Mouse (Mus musculus): ENCODE measurements around the gene March10.
A peak's percentile ranks its signal among the peaks of the same experiment; 100 is the strongest.

Gene March10

DNA sequence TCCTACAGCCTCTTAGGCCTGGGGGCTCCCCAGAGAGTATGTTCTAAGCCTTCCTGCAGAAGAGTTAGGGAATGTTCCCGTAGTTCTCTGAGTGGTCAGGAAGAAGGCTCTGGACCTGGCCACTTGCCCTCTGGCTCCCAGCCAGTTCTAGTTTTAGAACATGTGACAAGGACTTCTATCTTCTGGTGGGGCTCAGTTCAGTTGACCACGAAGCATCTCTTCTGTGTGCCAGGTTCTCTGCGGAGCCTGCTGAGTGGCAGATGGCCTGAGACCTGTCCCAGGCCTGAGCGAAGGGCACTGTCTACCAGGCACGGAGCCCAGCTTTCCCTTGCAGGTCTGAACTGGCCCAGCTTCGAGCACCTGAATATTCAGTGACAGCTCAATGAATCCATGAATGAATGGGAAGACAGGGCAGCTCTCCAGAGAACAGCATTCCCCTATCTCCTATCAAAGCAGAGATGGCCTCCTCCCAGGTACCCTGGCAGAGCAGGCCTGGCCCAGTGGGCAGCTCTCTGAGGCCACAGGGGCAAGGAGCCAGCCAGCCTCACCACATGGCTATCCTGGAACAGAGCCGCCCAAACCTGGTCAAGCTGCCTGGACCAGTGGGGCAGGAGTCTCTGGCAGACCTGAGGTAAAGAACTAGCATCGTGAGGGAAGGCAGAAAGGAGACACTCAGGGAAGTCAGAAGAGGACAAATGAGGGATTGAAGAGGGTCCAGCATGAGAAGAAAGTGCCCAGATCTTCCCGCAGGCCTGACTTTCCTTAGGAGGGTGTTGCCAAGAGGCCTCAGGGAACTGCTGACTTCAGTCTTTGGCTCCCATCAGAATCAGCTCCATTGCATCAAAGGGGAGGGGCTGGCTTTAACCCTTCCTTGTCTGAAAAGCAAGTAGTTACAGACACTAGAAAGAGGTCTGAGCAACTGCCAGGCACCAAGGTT is 103.3 kb downstream of the March10 start:
- no peak for DNase-seq (ENCODE audit: low read depth, low spot score)

DNA sequence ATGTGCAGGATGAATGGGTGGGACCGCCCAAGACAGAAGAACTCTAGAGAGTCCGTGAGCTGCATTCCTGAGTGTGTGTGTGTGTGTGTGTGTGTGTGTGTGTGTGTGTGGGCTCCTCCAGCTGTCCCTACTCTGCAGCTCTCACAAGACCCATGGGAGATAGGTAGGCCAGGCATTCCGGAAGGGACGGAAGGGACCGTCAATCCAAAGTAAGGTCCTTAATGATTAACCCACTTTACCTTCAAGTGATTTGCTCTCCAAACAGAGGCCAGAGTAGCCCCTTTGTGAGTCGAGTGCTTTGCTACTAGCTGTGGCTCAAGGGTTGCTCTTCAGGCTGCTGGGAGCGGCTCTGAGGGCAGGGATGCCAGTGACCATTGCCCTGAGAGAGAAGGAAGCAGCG is 104.4 kb downstream of the March10 start:
- DNase-seq (ENCODE audit: low read depth, low spot score): no peak

GRCm38 (mm10) chr11:105350643-105351042 is 105.9 kb downstream of the March10 start:
- no peak for DNase-seq (ENCODE audit: low read depth, low spot score)

DNA sequence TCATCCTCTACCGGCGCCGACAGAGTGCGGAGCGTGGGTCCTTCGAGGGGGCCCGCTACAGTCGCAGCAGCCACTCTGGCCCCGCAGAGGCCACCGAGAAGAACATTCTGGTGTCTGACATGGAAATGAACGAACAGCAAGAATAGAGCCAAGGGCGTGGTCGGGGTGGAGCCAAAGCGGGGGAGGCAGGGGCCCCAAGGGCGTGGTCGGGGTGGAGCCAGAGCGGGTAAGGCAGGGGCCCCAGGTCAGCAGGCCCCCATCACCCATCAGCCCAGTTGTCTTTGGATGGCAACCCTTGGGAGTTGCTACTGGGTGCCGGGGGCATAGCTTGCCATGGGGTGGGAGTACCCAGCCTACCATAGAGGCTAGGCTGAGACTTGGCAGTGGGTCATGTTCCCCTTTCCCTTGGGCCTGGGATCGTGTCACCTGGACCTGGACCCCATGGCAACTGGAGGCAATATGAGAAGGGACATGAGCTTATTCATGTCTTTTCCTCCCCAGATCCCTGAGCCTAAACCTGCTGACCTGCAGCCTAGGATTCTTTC is 106.7 kb downstream of the March10 start:
- DNase-seq (ENCODE audit: low read depth, low spot score): no peak

GRCm38 (mm10) chr11:105348495-105348982 is 108.0 kb downstream of the March10 start:
- no peak for DNase-seq (ENCODE audit: low read depth, low spot score)

DNA sequence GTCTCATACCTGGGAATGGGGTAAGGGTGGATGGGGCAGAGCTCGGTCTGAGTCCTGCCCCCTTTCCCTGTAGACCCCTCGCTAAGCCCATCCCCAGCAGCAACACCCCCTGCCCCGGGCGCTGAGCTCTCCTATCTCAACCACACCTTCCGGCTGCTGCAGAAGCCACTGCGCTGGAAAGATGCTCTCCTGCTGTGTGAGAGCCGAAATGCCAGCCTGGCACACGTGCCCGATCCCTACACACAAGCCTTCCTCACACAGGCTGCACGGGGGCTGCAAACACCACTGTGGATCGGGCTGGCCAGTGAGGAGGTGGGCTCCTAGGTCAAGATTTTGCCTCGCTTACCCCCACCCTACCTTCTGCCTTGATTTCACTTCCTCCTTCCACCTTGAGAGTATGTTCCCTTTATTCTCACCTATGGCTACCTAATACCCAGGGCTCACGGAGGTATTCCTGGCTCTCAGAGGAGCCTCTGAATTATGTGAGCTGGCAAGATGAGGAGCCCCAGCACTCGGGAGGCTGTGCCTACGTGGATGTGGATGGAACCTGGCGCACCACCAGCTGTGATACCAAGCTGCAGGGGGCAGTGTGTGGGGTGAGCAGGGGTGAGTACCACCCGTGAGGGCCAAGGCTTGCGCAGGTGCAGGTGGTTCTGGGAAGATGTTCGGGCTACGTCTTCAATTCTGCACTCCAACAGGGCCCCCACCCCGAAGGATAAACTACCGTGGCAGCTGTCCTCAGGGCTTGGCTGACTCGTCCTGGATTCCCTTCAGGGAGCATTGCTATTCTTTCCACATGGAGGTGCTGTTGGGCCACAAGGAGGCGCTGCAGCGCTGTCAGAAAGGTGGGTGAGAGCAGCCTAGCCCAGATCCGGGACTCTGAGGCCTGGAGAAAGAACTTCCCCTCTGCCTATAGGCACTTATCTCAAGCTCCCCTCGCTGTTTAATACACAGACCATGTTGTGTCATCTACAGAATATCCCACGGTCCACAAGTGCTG is 109.1 kb downstream of the March10 start:
- DNase-seq (ENCODE audit: low read depth, low spot score): peak; percentile 73

GRCm38 (mm10) chr11:105345284-105345683 is 111.3 kb downstream of the March10 start:
- DNase-seq (ENCODE audit: low read depth, low spot score): peak; percentile 40

- DNase-seq (ENCODE audit: low read depth, low spot score): no peak
Measured at GRCm38 (mm10) chr11:105338596-105339390, 117.7 kb downstream of the March10 start.

- DNase-seq (ENCODE audit: low read depth, low spot score): no peak
Measured at GRCm38 (mm10) chr11:105333867-105334670, 122.5 kb downstream of the March10 start.

- DNase-seq (ENCODE audit: low read depth, low spot score): peak; percentile 37
Measured at GRCm38 (mm10) chr11:105332468-105332867, 124.1 kb downstream of the March10 start.

DNA sequence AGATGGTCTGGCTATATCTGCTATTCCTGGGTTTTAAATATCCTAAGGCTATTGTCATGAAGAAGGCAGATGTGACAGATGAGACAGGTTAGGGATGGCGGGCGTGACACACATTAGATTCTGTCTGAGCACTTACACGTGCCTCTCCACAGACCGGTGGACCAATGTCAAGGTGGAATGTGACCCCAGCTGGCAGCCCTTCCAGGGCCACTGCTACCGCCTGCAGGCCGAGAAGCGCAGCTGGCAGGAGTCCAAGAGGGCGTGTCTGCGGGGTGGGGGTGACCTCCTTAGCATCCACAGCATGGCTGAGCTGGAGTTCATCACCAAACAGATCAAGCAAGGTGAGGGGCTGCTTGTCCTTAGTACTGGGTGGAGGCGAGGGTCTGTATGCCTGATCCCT is 124.8 kb downstream of the March10 start:
- DNase-seq (ENCODE audit: low read depth, low spot score): no peak

GRCm38 (mm10) chr11:105331129-105331528 is 125.4 kb downstream of the March10 start:
- DNase-seq (ENCODE audit: low read depth, low spot score): no peak

- DNase-seq (ENCODE audit: low read depth, low spot score): no peak
Measured at GRCm38 (mm10) chr11:105329962-105330361, 126.6 kb downstream of the March10 start.

DNA sequence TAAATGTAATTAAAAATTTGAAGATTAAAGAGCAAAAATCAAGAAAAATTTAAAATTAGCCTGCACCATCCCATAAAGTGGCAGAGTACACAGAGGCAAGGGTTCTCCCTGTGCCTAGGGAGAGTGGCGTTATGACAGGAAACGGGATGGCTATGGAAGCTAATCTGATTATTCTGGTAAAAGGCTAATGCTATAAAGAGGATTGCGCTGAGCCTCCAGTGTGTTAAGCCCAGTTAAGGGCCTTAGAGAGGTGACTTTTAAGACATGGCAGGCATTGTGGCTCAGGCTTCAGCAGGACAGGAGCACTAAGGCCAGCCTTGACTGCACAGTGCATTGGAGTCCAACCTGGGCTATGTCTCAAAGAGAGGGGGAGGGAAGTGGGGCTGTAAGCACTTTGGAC is 129.4 kb downstream of the March10 start:
- no peak for DNase-seq (ENCODE audit: low read depth, low spot score)

- DNase-seq (ENCODE audit: low read depth, low spot score): no peak
Measured at GRCm38 (mm10) chr11:105323530-105323929, 133.0 kb downstream of the March10 start.

DNA sequence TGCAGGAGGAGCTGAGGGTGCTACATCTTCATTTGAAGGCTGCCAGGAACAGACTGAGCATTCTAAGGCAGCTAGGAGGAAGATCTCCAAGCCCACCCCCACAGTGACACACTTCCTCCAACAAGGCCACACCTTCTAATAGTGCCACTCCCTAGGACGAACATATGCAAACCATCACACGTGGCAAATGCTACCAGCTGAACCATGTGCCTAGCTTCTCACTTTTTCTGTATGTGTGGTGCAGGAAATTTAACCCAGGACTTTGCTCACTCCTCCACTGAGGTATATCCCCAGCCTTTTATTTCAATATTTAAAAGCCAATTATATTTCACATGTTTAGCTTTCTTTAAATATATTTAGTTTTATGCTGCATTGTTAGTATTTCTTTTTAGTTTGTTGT is 135.4 kb downstream of the March10 start:
- no peak for DNase-seq (ENCODE audit: low read depth, low spot score)

DNA sequence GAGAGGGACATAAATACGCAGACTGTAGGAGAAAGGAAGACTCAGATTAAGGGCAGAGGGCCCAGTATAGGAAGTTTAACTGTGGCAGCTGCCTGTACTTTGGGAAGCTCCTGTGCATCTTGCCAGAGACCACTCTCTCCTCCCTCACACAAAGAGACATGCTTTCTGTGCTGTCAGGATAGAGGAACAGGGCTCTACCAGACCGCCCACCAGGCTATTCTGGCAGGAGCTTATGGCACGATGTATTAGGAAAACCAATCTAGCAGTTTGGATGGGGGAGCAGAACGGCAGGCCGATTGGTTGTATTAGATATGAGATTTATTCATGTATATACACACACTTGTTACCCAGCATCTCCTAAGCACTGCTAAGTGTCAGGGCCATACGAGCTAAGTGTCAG is 138.8 kb downstream of the March10 start:
- no peak for DNase-seq (ENCODE audit: low read depth, low spot score)

DNA sequence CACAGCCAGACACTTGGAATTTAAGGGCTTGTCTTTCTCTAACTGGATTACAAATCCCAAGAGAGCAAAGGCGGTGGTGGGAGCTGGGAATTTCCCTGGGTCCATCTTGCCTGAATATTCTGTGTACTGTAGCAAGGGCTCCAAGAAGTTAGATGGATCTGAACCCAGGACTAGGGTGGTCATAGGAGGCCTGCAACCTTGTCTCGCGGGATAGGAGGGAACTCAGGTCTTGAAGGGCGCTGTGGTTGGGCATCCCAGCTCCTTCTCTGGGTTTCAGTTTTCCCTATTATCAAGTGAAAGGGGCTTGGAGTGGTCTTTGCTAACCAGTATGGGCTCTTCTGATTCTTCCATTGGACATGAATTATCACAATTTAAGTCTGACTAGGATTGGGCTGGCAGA is 140.4 kb downstream of the March10 start:
- no peak for DNase-seq (ENCODE audit: low read depth, low spot score)

- DNase-seq (ENCODE audit: low read depth, low spot score): no peak
Measured at GRCm38 (mm10) chr11:105315296-105315695, 141.2 kb downstream of the March10 start.

DNA sequence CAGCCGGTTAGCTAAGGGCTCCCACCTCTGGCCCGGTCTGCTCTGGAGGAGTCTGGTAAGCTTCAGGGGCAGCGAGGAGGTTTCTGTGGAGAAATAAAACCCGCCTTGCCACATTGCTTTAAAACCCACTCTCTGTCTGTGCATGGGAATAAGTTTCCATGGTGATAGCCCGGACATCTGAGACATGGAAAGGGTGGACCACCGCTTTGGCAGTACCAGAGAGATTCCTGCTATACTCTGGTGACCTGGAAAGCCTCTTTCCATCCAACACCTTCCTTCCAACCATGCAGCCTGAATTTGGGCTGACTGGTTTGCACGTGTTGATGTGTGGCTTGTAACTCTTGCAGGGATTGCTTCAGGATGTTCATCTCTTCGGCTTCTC is 142.9 kb downstream of the March10 start:
- DNase-seq (ENCODE audit: low read depth, low spot score): no peak
